Mouse (Mus musculus) cerebellum, postnatal 10 days (tissue): ENCODE measurements around the gene Daxx.
"Not testable (repeated sequence)": the region's sequence is repeated elsewhere in the genome, so short reads cannot be mapped to it uniquely, and the experiment has no call there.

Experiments
- DNase-seq, 2 experiments: peaks; one replicate each; pipeline ENCODE4 v3.0.0; 2021; ENCODE audit warnings: mixed read lengths in 2 of 2

Gene Daxx

GRCm38 (mm10) chr17:33947430-33948089 lies 38.3 kb downstream of the Daxx start:
- no peak for DNase-seq

DNA sequence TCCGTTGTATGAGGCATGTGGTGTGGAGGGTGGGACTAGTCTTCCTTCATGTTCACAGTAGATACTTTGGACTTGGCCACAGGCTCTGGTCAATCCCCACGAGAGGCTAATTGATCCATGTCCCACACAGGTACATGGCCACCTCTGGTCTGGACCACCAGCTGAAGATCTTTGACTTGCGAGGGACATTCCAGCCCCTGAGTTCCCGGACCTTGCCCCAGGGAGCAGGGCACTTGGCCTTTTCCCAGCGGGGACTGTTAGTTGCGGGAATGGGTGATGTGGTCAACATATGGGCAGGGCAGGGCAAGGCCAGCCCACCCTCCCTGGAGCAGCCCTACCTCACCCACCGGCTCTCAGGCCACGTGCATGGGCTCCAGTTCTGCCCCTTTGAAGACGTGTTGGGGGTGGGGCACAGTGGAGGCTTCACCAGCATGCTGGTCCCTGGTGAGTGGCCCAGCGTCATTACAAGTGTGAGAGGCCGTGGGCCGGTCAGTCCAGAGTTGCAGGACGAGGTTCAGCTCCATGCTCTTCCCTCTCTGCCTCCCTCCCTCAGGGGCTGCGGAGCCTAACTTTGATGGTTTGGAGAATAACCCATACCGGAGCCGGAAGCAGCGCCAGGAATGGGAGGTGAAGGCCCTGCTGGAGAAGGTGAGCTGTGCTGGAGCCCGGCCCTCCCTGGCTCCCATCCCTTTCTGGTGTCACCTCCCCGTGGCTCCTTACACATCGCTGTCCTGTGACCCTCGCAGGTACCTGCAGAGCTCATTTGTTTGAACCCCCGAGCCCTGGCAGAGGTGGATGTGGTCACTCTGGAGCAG lies 39.1 kb downstream of the Daxx start:
- no peak for DNase-seq

DNA sequence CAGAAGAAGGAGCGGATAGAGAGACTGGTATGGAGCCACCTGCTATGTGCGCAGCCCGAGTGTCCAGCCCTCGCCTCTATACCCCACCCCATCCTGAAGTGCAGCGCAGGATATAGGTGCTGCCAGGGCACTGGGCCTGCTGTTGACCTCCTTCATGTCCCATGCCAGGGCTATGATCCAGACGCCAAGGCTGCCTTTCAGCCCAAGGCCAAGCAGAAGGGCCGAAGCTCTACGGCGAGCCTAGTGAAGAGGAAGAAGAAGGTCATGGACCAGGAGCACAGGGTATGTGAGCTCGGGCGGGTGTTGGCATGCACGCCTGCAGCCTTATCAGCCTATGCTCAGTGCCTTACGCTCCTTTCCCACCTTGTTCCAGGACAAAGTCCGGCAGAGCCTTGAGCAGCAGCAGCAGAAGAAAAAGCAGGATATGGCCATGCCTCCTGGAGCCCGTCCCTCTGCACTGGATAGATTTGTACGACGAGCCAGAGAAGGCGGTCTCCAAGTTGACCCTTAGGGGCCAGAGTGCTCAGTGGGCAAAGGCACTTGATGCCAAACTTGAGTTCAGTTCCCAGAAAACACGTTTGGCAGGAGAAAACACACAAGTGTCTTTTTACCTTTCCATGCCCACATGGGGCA lies 39.8 kb downstream of the Daxx start:
- DNase-seq, result no peak

GRCm38 (mm10) chr17:33950131-33950625 lies 41.0 kb downstream of the Daxx start:
- DNase-seq, result no peak

- DNase-seq, result peak; percentile 91
Observed at GRCm38 (mm10) chr17:33951021-33951946, 42.1 kb downstream of the Daxx start, which contains the start of gene B3galt4. TSS of gene B3galt4 (minus strand) at chr17:33951488.

DNA sequence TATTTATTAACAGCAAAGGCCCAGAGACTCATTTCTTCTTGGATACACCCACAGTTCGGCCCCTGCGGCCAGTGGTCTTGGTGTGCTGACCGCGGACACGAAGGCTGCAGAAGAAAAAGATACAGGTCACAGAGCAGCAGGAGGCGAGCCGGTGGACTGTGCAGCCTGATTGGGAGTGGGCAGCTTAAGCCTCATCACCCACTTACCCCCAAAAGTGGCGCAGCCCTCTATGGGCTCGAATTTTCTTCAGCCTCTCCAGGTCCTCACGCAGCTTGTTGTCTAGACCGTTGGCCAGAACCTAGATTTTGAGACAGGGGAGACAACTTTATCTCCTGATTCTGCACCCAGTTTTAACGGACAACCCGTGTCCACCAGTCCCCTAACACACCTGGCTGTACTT lies 42.8 kb downstream of the Daxx start:
- not testable (repeated sequence) for DNase-seq

GRCm38 (mm10) chr17:33952879-33953278 lies 43.7 kb downstream of the Daxx start:
- DNase-seq, result no peak

DNA sequence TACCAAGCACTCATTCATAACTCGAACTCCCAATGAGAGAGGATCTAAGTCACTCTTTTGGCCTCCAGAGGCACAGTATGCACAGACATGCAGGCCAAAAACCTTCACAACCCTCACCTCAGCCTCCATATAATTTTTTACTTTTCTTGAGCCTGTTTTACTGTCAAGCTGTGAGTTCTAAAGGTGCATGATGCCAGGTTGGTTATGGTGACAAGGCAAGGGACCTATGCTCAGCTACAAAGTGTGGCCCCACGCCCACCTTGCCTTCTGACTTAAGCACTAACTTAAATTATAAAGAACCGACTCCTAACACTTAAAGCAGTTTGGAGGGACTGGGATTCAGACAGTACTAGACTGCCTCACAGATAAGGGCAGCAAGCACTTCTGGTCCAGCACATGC lies 44.1 kb downstream of the Daxx start:
- no peak for DNase-seq

GRCm38 (mm10) chr17:33953961-33954565 lies 44.8 kb downstream of the Daxx start:
- DNase-seq, result no peak

- no peak for DNase-seq
Observed at GRCm38 (mm10) chr17:33954646-33955554, 45.7 kb downstream of the Daxx start.

- peak; percentile 97 to 99 for DNase-seq
Observed at GRCm38 (mm10) chr17:33955555-33956214, 46.5 kb downstream of the Daxx start, which contains the start of the genes Vps52 and Rps18. TSS of gene Vps52 (plus strand) at chr17:33955812. TSS of gene Rps18 (minus strand) at chr17:33956001.

GRCm38 (mm10) chr17:33956336-33956735 lies 47.1 kb downstream of the Daxx start:
- no peak for DNase-seq

GRCm38 (mm10) chr17:33957493-33957892 lies 48.3 kb downstream of the Daxx start:
- DNase-seq, result no peak

- DNase-seq, result no peak
Observed at GRCm38 (mm10) chr17:33958451-33958850, 49.2 kb downstream of the Daxx start.

GRCm38 (mm10) chr17:33959135-33959534 lies 49.9 kb downstream of the Daxx start:
- no peak for DNase-seq

DNA sequence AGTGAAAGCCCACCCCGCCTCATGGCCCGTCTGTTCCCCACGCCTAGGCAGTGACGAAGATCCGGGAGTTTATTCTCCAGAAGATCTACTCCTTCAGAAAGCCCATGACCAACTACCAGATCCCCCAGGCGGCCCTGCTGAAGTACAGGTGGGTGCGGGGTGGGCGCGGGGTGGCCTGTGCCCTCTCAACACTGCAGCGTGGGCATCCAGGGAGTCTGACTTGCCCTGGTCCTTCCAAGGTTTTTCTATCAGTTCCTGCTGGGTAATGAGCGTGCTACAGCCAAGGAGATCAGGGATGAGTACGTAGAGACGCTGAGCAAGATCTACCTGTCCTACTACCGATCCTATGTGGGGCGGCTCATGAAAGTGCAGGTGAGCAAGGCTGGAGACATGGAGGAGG lies 50.7 kb downstream of the Daxx start:
- no peak for DNase-seq

GRCm38 (mm10) chr17:33962876-33963275 lies 53.7 kb downstream of the Daxx start:
- DNase-seq, result no peak
